Mouse (Mus musculus) kidney, adult 2 months (tissue): ENCODE results near the gene Eif3g. TPM values are rescaled to one million over a fixed set of nuclear protein-coding genes. Genes with fewer than 3 reads are reported as not detected.

ENCODE experiments used
- DNase-seq: peaks from one replicate; pipeline ENCODE4 v3.0.0; 2021
- H3K27ac ChIP-seq: fragments of 200-500 bp; 2 replicates; pipeline ENCODE4 v1.5.1; 2012; ENCODE audit warnings: low read depth, low read length, control low read depth, inconsistent platforms; ENCODE audit not compliant: insufficient read depth
- H3K27me3 ChIP-seq: fragments of 200-500 bp; replicated peaks from 2 replicates; pipeline ENCODE4 v1.6.1; 2012; ENCODE audit warnings: mild to moderate bottlenecking, moderate library complexity, low read length, inconsistent platforms; ENCODE audit not compliant: control insufficient read depth, insufficient read depth
- H3K36me3 ChIP-seq: fragments of 200-500 bp; 2 replicates; pipeline ENCODE4 v1.6.1; 2012; ENCODE audit warnings: mild to moderate bottlenecking, moderate library complexity, low read length, inconsistent platforms; ENCODE audit not compliant: control insufficient read depth, insufficient read depth
- H3K4me1 ChIP-seq: fragments of 200-500 bp; 2 replicates; pipeline ENCODE4 v1.6.1; 2011; ENCODE audit warnings: low read length; ENCODE audit not compliant: control insufficient read depth, insufficient read depth
- H3K4me3 ChIP-seq: fragments of 200-500 bp; 2 replicates; pipeline ENCODE4 v1.5.1; 2011; ENCODE audit warnings: mild to moderate bottlenecking, low read depth, low read length, control low read depth; ENCODE audit not compliant: insufficient read depth
- CTCF ChIP-seq: fragments of 200-500 bp; conservative IDR thresholded peaks from 2 replicates; pipeline ENCODE4 v1.5.1; 2011; ENCODE audit warnings: low read depth, mild to moderate bottlenecking, control low read depth, low read length, moderate library complexity, mixed read lengths; ENCODE audit not compliant: insufficient read depth, insufficient read length
- POLR2A ChIP-seq: fragments of 200-500 bp; IDR thresholded peaks from one replicate; pipeline ENCODE4 v1.6.1; 2011; ENCODE audit warnings: low read depth, low read length, control low read depth
- WGBS: fragments of 180-500 bp; shearing (Covaris S2); methylation state at CpG from one replicate; pipeline ENCODE4 v1.1.7; 2018; 5-methylcytosine and 5-hydroxymethylcytosine counted together
- polyA plus RNA-seq: library from polyadenylated mRNA; depleted of rRNA; stranded (reverse); fragments of >200 nt; gene quantifications from 2 replicates; pipeline ENCODE4 v1.2.3, GENCODE M21; 2012

The Eif3g gene
- polyA plus RNA-seq, 1 experiment = 116 TPM

DNA sequence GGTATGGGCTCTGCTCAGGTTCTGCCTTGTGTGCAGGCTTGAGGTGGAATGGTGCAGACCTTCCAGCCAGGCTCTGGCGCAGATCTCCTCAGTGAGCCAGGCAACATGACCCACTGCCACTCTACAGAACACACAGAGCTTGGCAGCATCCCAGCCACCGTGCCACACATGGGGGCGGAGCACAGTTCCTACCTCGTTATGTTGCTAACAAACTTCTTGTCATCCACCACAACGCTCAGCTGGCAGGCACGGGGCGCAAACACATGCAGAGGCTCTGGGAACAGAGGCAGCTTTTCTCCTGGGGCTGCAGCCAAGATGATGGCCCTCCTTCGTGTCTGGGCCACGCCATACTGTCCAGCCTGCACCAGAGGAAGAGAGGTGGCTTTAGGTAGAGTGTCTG is 11.5 kb upstream of the Eif3g start:
- Histone ChIP-seq H3K36me3 (no peaks in the 10 kb centered on the region), H3K27me3 (no peaks in the 10 kb centered on the region), H3K4me3 (no peak overlapping the region), H3K4me1 (no peaks in the 10 kb centered on the region), H3K27ac (no peak overlapping the region)
- DNase-seq = no peak
- WGBS = 92% methylated on average over 9 of the region's 9 CpGs
- TF ChIP-seq POLR2A (no peak), CTCF (no peak)

DNA sequence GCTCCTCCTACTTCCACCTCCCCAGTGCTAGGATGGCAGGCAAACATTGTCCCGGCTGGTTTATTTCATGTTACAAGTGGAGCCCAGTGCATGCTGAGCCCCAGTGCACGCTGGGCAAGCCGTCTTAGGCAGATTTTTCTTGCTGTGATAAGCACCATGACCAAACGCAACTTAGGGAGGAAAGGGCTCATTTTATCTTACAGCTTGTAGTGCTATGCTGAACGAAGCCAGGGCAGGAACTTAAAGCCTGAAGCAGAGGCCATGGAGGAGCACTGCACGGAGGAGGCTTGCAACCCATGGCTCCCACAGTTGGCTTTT is 3.7 kb upstream of the Eif3g start:
- TF ChIP-seq POLR2A (no peak), CTCF (no peak)
- Histone ChIP-seq H3K4me1 (peaks cover 5% of the 10 kb centered on the region; the same call in 1 of the 2 replicates), H3K27me3 (no peaks in the 10 kb centered on the region), H3K4me3 (no peak overlapping the region), H3K27ac (no peak overlapping the region), H3K36me3 (no peaks in the 10 kb centered on the region)
- no peak for DNase-seq
- 37% methylated on average over 6 of the region's 6 CpGs for WGBS

DNA sequence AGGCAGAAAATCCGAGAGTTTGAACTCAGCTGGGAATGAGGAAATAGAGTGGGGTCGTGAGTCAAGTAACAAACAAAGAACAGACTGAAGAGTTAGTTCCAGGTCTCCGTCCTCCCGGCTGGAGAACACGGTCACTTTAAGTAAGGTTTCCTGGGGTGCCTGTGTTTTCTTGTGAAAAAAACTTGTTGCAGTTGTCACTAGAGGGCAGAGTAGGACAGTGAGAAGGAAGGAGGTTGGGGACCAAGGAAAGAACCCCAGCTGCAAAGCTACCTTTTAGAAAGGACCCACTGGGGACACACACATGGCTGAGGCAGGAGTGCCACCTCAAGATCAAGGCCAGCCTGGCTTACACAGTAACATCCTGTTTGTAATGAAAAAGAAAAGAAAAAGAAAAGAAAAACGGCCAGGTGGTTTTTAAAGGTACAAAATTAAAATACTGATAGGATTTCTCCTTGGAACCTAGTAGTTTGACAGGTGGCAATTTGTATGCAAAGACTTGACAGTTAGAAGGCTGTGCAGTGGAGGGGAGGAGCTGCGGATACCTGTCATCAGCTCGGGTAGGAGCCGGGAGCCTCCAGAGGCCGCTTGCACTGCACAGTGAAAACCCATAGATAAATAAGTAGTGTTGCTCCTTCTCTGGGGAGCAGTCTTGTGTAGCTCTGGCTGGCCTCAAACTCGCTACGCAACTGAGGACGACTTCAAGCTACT is 3.2 kb upstream of the Eif3g start:
- Histone ChIP-seq H3K4me1 (peaks cover 6% of the 10 kb centered on the region; the same call in 1 of the 2 replicates), H3K4me3 (no peak overlapping the region), H3K36me3 (no peaks in the 10 kb centered on the region), H3K27ac (no peak overlapping the region), H3K27me3 (no peaks in the 10 kb centered on the region)
- TF ChIP-seq CTCF (peak; percentile 73), POLR2A (no peak)
- DNase-seq = peak; percentile 73
- WGBS = 13% methylated on average over 13 of the region's 13 CpGs

DNA sequence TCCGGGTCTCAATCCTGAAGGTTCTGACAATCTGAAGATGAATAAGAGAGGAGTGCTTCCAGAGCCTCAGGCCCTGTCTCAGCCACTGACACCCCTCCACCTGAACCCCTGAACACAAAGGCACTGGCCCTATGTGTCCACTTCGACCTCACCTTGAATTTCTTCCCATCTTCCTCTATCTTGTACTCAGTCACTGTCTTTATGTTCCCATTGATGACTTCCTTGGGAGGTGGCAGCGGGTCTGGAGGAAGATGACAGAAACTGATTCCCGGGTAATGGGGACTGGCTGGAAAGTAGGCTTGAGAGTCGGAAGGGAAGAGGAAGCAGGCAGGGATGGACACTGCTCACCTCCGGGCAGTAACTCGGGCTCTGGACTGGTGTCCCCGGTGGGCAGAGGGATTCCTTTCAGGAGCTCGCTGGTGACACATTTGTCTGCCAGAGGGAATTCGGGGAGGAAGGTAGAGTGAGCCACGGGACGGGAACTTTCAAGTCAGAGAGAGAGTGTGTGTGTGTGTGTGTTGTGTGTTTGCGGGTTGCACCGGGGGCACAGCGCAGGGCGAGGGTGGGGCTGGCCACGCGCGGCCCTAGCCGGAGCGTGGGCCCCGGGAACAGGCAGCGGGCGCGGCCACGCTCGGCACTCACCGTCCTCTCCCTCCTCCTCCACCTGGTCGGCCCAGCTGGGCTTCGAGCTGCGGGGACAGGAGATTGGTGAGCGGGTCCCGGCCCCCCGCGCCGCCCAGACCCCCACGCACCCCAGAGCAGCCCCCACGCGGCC is 500 bp downstream of the Eif3g start:
- no peak for DNase-seq
- Histone ChIP-seq H3K4me1 (peaks cover 6% of the 10 kb centered on the region; the same call in 1 of the 2 replicates), H3K27ac (no peak overlapping the region), H3K4me3 (peak overlapping the region; percentile 96), H3K27me3 (no peaks in the 10 kb centered on the region), H3K36me3 (no peaks in the 10 kb centered on the region; the same call in 1 of the 2 replicates)
- TF ChIP-seq POLR2A (no peak), CTCF (no peak)
- WGBS = 3% methylated on average over 39 of the region's 39 CpGs

DNA sequence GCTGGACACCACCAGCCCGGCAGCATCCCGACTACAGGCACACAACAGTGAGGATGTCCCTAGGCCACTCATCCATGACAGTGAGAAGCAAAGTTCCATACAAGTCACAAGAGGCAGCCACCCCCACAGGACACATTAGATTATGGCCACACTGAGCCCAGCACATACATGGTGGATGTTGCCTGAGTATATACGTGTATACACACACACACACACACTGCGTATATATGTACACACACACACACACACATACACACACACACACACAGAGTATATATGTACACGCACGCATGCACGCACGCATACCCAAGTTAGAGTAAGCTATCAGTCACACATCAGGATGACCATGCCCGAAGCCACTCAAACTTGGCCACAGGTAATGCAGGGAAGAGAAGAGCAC is 3.0 kb downstream of the Eif3g start:
- no peak for DNase-seq
- TF ChIP-seq CTCF (no peak), POLR2A (no peak)
- 87% methylated on average over 9 of the region's 9 CpGs for WGBS
- Histone ChIP-seq H3K36me3 (peaks cover 4% of the 10 kb centered on the region), H3K4me3 (no peak overlapping the region), H3K27ac (no peak overlapping the region), H3K4me1 (peaks cover 6% of the 10 kb centered on the region; the same call in 1 of the 2 replicates), H3K27me3 (no peaks in the 10 kb centered on the region)

DNA sequence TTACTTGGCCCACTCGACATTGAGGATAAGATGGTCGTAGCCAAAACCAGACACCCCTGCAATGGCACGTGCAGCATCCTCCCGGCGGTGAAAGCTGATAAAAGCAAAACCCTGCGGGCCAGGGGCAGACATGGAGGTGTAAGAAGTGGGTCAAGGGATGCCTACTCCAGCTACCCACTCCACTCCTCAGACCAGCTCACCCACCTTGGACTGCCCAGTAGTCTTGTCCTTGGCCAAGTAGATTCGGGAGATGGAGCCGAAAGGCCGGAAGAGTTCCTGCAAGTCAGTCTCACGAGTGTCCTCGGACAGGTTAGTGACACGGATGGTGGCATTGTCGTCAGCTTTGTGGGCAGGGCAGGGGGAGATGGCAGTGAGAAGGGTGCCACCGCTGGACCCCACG is 3.8 kb downstream of the Eif3g start:
- peaks cover 4% of the 10 kb centered on the region for H3K36me3 ChIP-seq
- DNase-seq = no peak

More for the DNA sequence above, 3.8 kb downstream of the Eif3g start:
- H3K4me1 ChIP-seq = peaks cover 6% of the 10 kb centered on the region; the same call in 1 of the 2 replicates
- H3K27ac ChIP-seq = no peak overlapping the region
- 84% methylated on average over 15 of the region's 15 CpGs for WGBS
- H3K4me3 ChIP-seq = no peak overlapping the region
- TF ChIP-seq CTCF = no peak
- no peak for TF ChIP-seq POLR2A
- H3K27me3 ChIP-seq = no peaks in the 10 kb centered on the region
